Comparison of ENCODE assay signal across 22 mouse cellular contexts in the genomic region with DNA sequence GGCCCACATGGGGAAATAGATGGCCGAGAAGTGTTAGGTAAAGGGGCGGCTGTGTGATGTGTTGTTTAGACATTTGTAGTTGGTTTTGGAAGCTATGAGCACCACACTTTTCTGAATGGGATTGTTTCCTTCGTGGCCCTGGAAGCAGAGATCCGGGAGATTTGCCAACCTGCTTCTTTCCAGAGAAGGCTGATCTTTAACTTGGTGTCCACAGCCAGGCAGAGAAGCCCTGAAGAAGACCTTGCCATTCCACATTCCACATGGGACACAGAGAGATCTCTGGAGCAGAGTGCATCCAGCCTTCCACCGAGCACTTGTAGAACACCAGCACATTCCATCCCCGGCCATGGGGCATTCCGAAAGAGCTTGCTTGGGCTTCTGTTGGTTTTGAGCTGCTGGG.
DNase-seq lines count a peak whose midpoint lies in the region; ATAC-seq and TF ChIP-seq lines count a peak whose summit lies in the region.
"Had no signal": no experiment of that assay in that cellular context is flagged by ENCODE, and none has a peak within 500 bp of the region (broad histone marks: within the 10 kb centered on the region; RNA-seq: fewer than 3 reads in every experiment).

No protein-coding gene starts in this region.

- H3K9me3 ChIP-seq in lung, postnatal 0 days (ENCODE audit: low read length): no peaks in the 10 kb centered on the region
- H3K9me3 ChIP-seq: hindbrain, embryonic 13.5 days; limb, embryonic 12.5 days; liver, embryonic 13.5 days; lung, embryonic 15.5 days; neural tube, embryonic 15.5 days had no signal

- no peak for TF ChIP-seq CTCF in kidney, adult 2 months (conservative IDR thresholded peaks at IDR 0.05; ENCODE audit: insufficient read depth, insufficient read length, low read depth, low read length)
- TF ChIP-seq CTCF in lung, postnatal 0 days (IDR thresholded peaks at IDR 0.05): no peak

- no peak for TF ChIP-seq EP300 in lung, postnatal 0 days (IDR thresholded peaks at IDR 0.05)

- DNase-seq in adrenal gland, postnatal 14 days: peak; percentile 17
- DNase-seq in adrenal gland, postnatal 36 days: no peak
- peak; percentile 73 for DNase-seq in kidney, adult 2 months
- no peak for DNase-seq in kidney, adult 18-20 months
- peak; percentile 25 for DNase-seq in lung, postnatal 25 days (ENCODE audit: low spot score)
- no peak for DNase-seq in lung, postnatal 0 days (ENCODE audit: low spot score)
- DNase-seq in testis, postnatal 14 days (ENCODE audit: low spot score): peak; percentile 51
- DNase-seq in urinary bladder, postnatal 10 days (ENCODE audit: low spot score): no peak
- DNase-seq: cerebellum, adult 8-10 months; gastrocnemius, adult 2 months; heart, postnatal 14 days; liver, embryonic 13.5 days; retina, postnatal 1 day; thymus, postnatal 14 days had no signal

- no peak overlapping the region for H3K4me3 ChIP-seq in kidney, adult 2 months (ENCODE audit: insufficient read depth, low read depth, low read length)
- no peak overlapping the region for H3K4me3 ChIP-seq in lung, postnatal 0 days (ENCODE audit: low read depth, low read length)
- H3K4me3 ChIP-seq: gastrocnemius, adult 2 months; hindbrain, embryonic 13.5 days; limb, embryonic 12.5 days; liver, embryonic 13.5 days; lung, embryonic 15.5 days; neural tube, embryonic 15.5 days had no signal

- ATAC-seq in lung, postnatal 0 days: no peak
- ATAC-seq: activated CD4-positive, CD25-positive, alpha-beta regulatory T cell, adult 4 months; CD4-positive, CD25-positive, alpha-beta regulatory T cell, adult 4 months; inflammation-experienced regulatory T-cells, adult 6 months; midbrain, embryonic 16.5 days had no signal

- no peaks in the 10 kb centered on the region for H3K36me3 ChIP-seq in kidney, adult 2 months (ENCODE audit: control insufficient read depth, insufficient read depth, low read length)
- no peaks in the 10 kb centered on the region for H3K36me3 ChIP-seq in lung, postnatal 0 days (ENCODE audit: insufficient read depth, low read length)
- H3K36me3 ChIP-seq: hindbrain, embryonic 13.5 days; limb, embryonic 12.5 days; liver, embryonic 13.5 days; lung, embryonic 15.5 days; neural tube, embryonic 15.5 days had no signal

- 60% methylated on average over 7 of the region's 7 CpGs for WGBS in kidney, adult 2 months
- WGBS in lung, postnatal 0 days: 62% methylated on average over 7 of the region's 7 CpGs

- no peak overlapping the region for H3K4me2 ChIP-seq in lung, postnatal 0 days (replicated peaks; ENCODE audit: low read depth, low read length)
- H3K4me2 ChIP-seq: hindbrain, embryonic 13.5 days; limb, embryonic 12.5 days; liver, embryonic 13.5 days; lung, embryonic 15.5 days; neural tube, embryonic 15.5 days had no signal

- no peaks in the 10 kb centered on the region for H3K4me1 ChIP-seq in kidney, adult 2 months (ENCODE audit: control insufficient read depth, insufficient read depth, low read length)
- H3K4me1 ChIP-seq in lung, postnatal 0 days (ENCODE audit: insufficient read depth, low read depth, low read length): no peaks in the 10 kb centered on the region
- H3K4me1 ChIP-seq: hindbrain, embryonic 13.5 days; limb, embryonic 12.5 days; liver, embryonic 13.5 days; neural tube, embryonic 15.5 days had no signal

- H3K27me3 ChIP-seq in kidney, adult 2 months (replicated peaks; ENCODE audit: control insufficient read depth, insufficient read depth, low read length): no peaks in the 10 kb centered on the region
- H3K27me3 ChIP-seq in lung, postnatal 0 days (replicated peaks; ENCODE audit: insufficient read depth, low read length): no peaks in the 10 kb centered on the region
- H3K27me3 ChIP-seq: hindbrain, embryonic 13.5 days; limb, embryonic 12.5 days; liver, embryonic 13.5 days; lung, embryonic 15.5 days; neural tube, embryonic 15.5 days had no signal

- H3K27ac ChIP-seq in kidney, adult 2 months (ENCODE audit: insufficient read depth, low read depth, low read length): no peak overlapping the region
- no peak overlapping the region for H3K27ac ChIP-seq in lung, postnatal 0 days (ENCODE audit: low read length)
- H3K27ac ChIP-seq: gastrocnemius, adult 2 months; hindbrain, embryonic 13.5 days; limb, embryonic 12.5 days; liver, embryonic 13.5 days; lung, embryonic 15.5 days; neural tube, embryonic 15.5 days had no signal

- no peak for TF ChIP-seq POLR2A in kidney, adult 2 months (IDR thresholded peaks at IDR 0.05; ENCODE audit: low read depth, low read length)

- H3K9ac ChIP-seq in lung, postnatal 0 days (replicated peaks; ENCODE audit: low read depth): no peak overlapping the region
- H3K9ac ChIP-seq: hindbrain, embryonic 13.5 days; limb, embryonic 12.5 days; liver, embryonic 13.5 days; lung, embryonic 15.5 days; neural tube, embryonic 15.5 days had no signal

Comparison
In these comparisons a context has a peak if more than half of its experiments do, and no peak if none do; other contexts are left out.
1. DNase-seq: peak in adrenal gland, postnatal 14 days (single experiment), kidney, adult 2 months (single experiment), lung, postnatal 25 days (single experiment) and testis, postnatal 14 days (single experiment); none in adrenal gland, postnatal 36 days (0 of 2), kidney, adult 18-20 months (single experiment), lung, postnatal 0 days (single experiment) and urinary bladder, postnatal 10 days (single experiment).